Mouse (Mus musculus) kidney, postnatal 10 days (tissue): ENCODE measurements around the gene Cyp27a1.
A peak's percentile ranks its signal among the peaks of the same experiment; 100 is the strongest.

Source experiments
- DNase-seq: peaks from one replicate; pipeline ENCODE4 v3.0.0; 2021; ENCODE audit warnings: mixed read lengths

Cyp27a1 gene

GRCm38 (mm10) chr1:74713099-74713858 lies at the start of gene Cyp27a1:
Cyp27a1 (plus strand) TSS chr1:74713574.
- DNase-seq: peak; percentile 77

GRCm38 (mm10) chr1:74665153-74665552 lies 48.2 kb upstream of the Cyp27a1 start:
- no peak for DNase-seq

GRCm38 (mm10) chr1:74668371-74668770 lies 45.0 kb upstream of the Cyp27a1 start:
- DNase-seq: no peak

- no peak for DNase-seq
Measured at GRCm38 (mm10) chr1:74672731-74673130, 40.6 kb upstream of the Cyp27a1 start.

- DNase-seq: no peak
Measured at GRCm38 (mm10) chr1:74676863-74677262, 36.5 kb upstream of the Cyp27a1 start.

GRCm38 (mm10) chr1:74677843-74678242 lies 35.5 kb upstream of the Cyp27a1 start:
- DNase-seq: no peak

- no peak for DNase-seq
Measured at GRCm38 (mm10) chr1:74687131-74687530, 26.2 kb upstream of the Cyp27a1 start.

GRCm38 (mm10) chr1:74693891-74694583 lies 19.3 kb upstream of the Cyp27a1 start:
- no peak for DNase-seq

GRCm38 (mm10) chr1:74695836-74696235 lies 17.5 kb upstream of the Cyp27a1 start:
- DNase-seq: no peak

- no peak for DNase-seq
Measured at GRCm38 (mm10) chr1:74697416-74697815, 16.0 kb upstream of the Cyp27a1 start.

GRCm38 (mm10) chr1:74698353-74698752 lies 15.0 kb upstream of the Cyp27a1 start:
- DNase-seq: no peak

- DNase-seq: no peak
Measured at GRCm38 (mm10) chr1:74698791-74699190, 14.6 kb upstream of the Cyp27a1 start.

GRCm38 (mm10) chr1:74702142-74702553 lies 11.2 kb upstream of the Cyp27a1 start:
- no peak for DNase-seq

GRCm38 (mm10) chr1:74704156-74704555 lies 9.2 kb upstream of the Cyp27a1 start:
- no peak for DNase-seq

- DNase-seq: peak; percentile 63
Measured at GRCm38 (mm10) chr1:74705016-74705415, 8.4 kb upstream of the Cyp27a1 start.

- DNase-seq: no peak
Measured at GRCm38 (mm10) chr1:74709566-74709965, 3.8 kb upstream of the Cyp27a1 start.

- no peak for DNase-seq
Measured at GRCm38 (mm10) chr1:74712046-74712445, 1.3 kb upstream of the Cyp27a1 start.

GRCm38 (mm10) chr1:74712461-74713098 lies 794 bp upstream of the Cyp27a1 start:
- no peak for DNase-seq

GRCm38 (mm10) chr1:74713859-74714730 lies 721 bp downstream of the Cyp27a1 start:
- DNase-seq: no peak

GRCm38 (mm10) chr1:74714967-74715366 lies 1.6 kb downstream of the Cyp27a1 start:
- DNase-seq: no peak

- DNase-seq: no peak
Measured at GRCm38 (mm10) chr1:74715468-74715867, 2.1 kb downstream of the Cyp27a1 start.

GRCm38 (mm10) chr1:74715886-74716285 lies 2.5 kb downstream of the Cyp27a1 start:
- no peak for DNase-seq

- DNase-seq: no peak
Measured at GRCm38 (mm10) chr1:74718113-74718512, 4.7 kb downstream of the Cyp27a1 start.
